Mouse (Mus musculus) embryo, embryonic 11.5 days (tissue): ENCODE results near the gene Hba-a2.

ENCODE experiments used
- DNase-seq: peaks from one replicate; pipeline ENCODE4 v3.0.0-alpha.2; 2012; ENCODE audit warnings: low read depth, low spot score

The Hba-a2 gene

GRCm38 (mm10) chr11:32320507-32321195 lies 24.4 kb downstream of the Hba-a2 start:
- no peak for DNase-seq

- peak; percentile 46 for DNase-seq
These were observed 24.9 kb downstream of the Hba-a2 start for GRCm38 (mm10) chr11:32321196-32321565.

- peak; percentile 79 for DNase-seq
These were observed 28.3 kb downstream of the Hba-a2 start for GRCm38 (mm10) chr11:32324609-32325008.

GRCm38 (mm10) chr11:32331075-32331474 lies 34.8 kb downstream of the Hba-a2 start:
- DNase-seq: no peak

DNA sequence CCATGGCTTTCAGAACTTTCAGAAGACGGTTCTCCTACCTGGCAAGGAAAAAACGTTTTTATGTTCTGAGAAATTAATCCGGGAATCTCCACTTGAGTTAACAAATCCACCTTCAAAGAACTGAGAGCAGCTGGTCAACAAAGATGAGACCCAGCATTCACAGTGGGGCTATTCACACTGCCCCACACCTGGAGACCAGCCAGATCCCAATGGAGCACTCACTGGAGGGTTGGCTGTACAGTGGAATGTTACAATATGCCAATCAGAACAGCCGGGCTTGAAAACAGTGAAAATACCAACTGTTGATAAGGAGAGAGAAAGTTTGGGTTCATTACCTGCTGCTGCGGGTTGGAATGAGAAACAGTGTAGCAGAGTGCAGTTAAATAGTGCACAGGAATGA lies 35.6 kb downstream of the Hba-a2 start:
- DNase-seq: no peak

DNA sequence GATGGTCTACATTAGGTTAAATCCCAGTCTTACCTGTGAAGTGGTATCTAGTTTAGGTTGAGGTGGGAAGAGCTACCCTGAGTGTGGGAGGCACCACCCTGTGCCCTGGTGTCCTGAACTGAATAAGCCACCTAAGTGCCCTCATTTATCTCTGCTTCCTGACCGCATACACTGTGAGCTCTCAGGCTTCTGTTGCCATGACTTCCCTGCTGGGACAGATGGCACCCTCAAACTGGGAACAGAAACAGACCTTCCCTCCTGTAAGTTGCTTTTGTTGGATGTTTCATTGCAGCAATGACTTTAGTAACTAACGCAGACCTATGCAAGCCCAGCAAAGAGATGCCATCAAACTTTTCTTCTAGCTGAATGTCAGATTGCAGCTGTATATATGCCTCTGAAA lies 36.9 kb downstream of the Hba-a2 start:
- DNase-seq: no peak

- DNase-seq: no peak
These were observed 40.2 kb downstream of the Hba-a2 start for GRCm38 (mm10) chr11:32336435-32336907.

DNA sequence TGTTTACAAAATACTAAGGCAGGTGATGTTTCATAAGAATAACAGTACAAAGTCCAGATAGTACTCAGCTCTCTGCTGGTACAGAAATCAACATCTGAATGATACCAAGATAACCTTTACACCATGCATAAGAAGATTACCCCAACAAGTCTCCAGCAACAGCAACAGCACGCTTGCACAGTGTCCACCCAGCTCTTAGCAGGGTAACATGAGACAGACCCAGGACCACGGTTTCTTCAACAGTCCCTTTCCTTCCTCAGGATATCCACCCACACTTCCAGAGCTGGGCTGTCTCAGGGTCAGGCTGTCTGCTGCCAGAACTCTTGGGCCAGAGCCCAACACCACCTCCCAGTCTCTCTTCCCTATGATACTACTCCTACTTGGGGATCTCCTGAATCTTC lies 42.8 kb downstream of the Hba-a2 start:
- no peak for DNase-seq

DNA sequence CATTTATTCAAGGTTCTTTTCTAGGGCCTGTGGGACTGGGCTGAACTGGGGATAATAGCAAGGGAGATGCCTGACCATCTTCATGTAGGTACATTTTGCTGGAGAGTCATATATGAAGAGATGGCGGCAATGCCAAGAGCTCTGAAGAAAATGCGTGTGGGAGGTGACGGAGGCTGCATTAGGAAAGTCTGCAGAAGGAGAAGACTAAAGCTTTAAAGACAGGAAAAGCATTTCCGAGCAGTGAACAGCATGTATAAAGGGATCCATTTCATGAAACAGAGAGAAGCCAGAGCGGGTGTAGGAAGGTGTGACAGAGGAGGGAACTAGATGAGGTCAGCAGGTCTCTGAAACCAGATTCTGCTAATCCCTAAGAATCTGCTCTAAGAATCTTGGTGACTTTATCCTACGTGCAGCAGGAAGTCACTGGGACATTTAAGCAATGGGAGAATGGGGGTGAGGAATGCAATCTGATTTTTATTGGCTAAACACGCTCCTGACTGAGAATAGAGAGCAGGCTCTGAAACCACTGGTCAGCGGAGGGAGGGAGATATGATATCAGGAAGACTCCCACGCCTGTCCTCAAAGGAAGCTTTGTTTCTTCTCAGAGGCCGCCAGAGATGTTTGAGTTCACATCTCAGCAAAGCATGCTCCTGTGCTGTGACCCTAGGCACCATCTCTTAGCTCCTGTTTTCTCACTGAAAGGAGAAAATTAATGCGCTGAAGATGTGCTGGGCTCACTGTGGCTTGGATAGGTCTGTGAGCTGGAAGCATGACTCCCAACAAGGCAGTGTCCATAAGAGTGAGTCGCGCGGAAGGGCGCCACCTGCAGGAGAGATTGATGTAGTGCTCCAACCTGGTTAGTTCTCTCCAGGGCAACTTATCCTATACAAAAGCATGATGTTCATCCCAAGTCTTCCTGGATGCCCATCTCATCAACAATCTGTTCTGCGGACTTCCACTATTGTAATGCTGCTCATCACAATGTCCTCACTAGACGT lies 44.5 kb downstream of the Hba-a2 start:
- DNase-seq: peak; percentile 62

GRCm38 (mm10) chr11:32342770-32343191 lies 46.5 kb downstream of the Hba-a2 start:
- DNase-seq: no peak

DNA sequence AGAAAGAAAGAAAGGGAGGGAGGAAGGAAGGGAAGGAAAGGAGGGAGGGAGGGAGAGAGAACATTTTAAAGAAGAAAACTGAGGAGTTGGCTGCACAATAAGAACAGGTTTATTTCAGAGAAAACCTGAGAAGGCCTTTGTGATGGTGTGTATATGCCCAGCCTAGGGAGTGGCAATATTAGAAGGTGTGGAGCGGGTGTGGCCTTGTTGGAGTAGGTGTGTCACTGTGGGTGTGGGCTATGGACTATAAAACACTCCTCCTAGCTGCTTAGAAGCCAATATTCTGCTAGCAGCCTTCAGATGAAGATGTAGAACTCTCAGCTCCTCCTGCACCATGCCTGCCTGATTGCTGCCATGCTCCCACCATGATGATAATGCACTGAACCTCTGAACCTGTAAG lies 47.1 kb downstream of the Hba-a2 start:
- no peak for DNase-seq

GRCm38 (mm10) chr11:32345504-32346297 lies 49.4 kb downstream of the Hba-a2 start:
- DNase-seq: no peak
